Mouse (Mus musculus): Measurements from ENCODE around the gene Sh3bgrl2.

- no peak for TF ChIP-seq CTCF (IDR thresholded peaks at IDR 0.05; ENCODE audit: control insufficient read depth, insufficient read depth, insufficient replicate concordance, low read depth, low read length)
- TF ChIP-seq POLR2A (IDR thresholded peaks at IDR 0.05; ENCODE audit: control insufficient read depth, low read depth, low read length): no peak
Measured at GRCm38 (mm10) chr9:83624193-83624592, 76.1 kb downstream of the Sh3bgrl2 start.

Data from testis, adult 2 months (tissue).